Mouse (Mus musculus) CD4-positive, CD25-positive, alpha-beta regulatory T cell, adult 9 weeks (primary cell): ENCODE results near the gene Polr1a. TPM values are rescaled to one million over a fixed set of nuclear protein-coding genes. Genes with fewer than 3 reads are reported as not detected.

ENCODE experiments used
- polyA plus RNA-seq: library from polyadenylated mRNA; unstranded; fragments of 100-300 nt; shearing (Covaris generic); gene quantifications from one replicate; pipeline ENCODE4 v1.2.1, GENCODE M21; 2017

The Polr1a gene
- polyA plus RNA-seq: 40.7 TPM

DNA sequence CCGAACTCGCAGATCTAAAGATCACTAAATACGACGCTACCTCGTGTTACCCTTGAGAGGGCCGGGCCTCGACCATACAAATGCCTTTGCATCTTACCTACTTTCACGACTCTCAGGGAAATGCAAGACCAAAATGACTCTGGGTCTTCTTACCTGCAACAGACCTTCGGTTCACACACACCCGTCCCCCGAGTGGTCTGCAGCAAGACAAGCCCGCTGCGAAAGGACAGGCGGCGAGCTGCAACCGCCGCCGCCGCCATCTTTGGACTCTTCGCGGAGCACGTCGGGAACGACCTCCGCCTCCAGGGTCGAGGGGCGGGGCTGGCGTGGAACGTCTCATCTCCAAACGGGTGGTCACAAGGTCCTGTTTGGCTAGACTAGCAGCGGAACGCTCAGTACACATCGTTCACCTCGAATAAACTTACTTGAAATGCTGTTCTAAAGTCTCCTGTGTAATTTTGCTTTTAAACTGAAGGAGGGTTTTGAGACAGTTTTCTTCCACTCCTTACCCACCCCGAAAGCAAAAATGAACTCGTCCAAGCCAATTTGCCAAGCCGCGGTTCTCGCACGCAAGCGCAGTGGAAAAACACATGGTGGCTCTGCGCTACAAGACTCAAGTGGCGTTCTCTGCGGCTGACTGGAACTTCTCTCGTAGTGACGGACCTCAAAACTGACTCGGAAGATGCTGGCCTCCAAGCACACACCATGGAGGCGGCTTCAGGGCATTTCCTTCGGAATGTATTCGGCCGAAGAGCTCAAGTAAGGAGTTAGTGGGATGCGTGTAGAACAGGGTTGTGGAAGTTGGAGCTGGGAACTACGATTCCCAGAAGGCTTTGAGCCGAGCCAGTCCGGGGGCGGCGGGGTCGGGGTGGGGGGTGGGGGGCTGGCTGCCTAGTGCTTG, at the start of gene Polr1a, which contains the start of gene Ptcd3:
TSS of gene Polr1a (plus strand) at position 573 of the 901 bp plus-strand sequence.
TSS of gene Ptcd3 (minus strand) at position 270 of the 901 bp plus-strand sequence.

Other genes starting within 250 kb of the Polr1a start
- 0.74 TPM for gene Reep1, start 201.5 kb upstream of the Polr1a start, polyA plus RNA-seq
- gene Mrpl35, start 82.1 kb upstream of the Polr1a start, polyA plus RNA-seq: 52.3 TPM
- gene Immt, start 77.7 kb upstream of the Polr1a start, polyA plus RNA-seq: 130 TPM
- gene Ptcd3, start 303 bp upstream of the Polr1a start, polyA plus RNA-seq: 95.9 TPM
- 1.1 TPM for gene St3gal5, start 188.5 kb downstream of the Polr1a start, polyA plus RNA-seq